Mouse (Mus musculus) liver, embryonic 11.5 days (tissue): ENCODE results near the gene Tex33. TPM values are rescaled to one million over a fixed set of nuclear protein-coding genes. Genes with fewer than 3 reads are reported as not detected.

Source experiments
- ATAC-seq: fragments of 200-750 bp; cut with Nextera tagmentation; replicated peaks from 2 replicates; pipeline ENCODE4 v1.8.0; 2017; ENCODE audit warnings: moderate number of reproducible peaks, mild to moderate bottlenecking, moderate TSS enrichment, moderate library complexity; ENCODE audit not compliant: low FRiP score
- DNase-seq: peaks from one replicate; pipeline ENCODE4 v3.0.0-alpha.2; 2017; ENCODE audit warnings: low spot score
- H3K27ac ChIP-seq: fragments of 300-500 bp; sonication (generic); 2 replicates; pipeline ENCODE4 v1.5.1; 2014; ENCODE audit warnings: mild to moderate bottlenecking, low read depth, low read length, control low read depth
- H3K27me3 ChIP-seq: fragments of 300-500 bp; sonication (generic); replicated peaks from 2 replicates; pipeline ENCODE4 v1.6.1; 2014; ENCODE audit warnings: low read length, mixed read lengths; ENCODE audit not compliant: control insufficient read depth, insufficient read depth
- H3K36me3 ChIP-seq: fragments of 300-500 bp; sonication (generic); 2 replicates; pipeline ENCODE4 v1.6.1; 2014; ENCODE audit warnings: mild to moderate bottlenecking, low read length, moderate library complexity, mixed read lengths; ENCODE audit not compliant: control insufficient read depth, insufficient read depth
- H3K4me1 ChIP-seq: fragments of 300-500 bp; sonication (generic); replicated peaks from 2 replicates; pipeline ENCODE4 v1.6.1; 2014; ENCODE audit warnings: low read length, mixed read lengths; ENCODE audit not compliant: control insufficient read depth, insufficient read depth
- H3K4me2 ChIP-seq: fragments of 300-500 bp; sonication (generic); 2 replicates; pipeline ENCODE4 v1.6.1; 2014; ENCODE audit warnings: mild to moderate bottlenecking, control low read depth, moderate library complexity
- H3K4me3 ChIP-seq: fragments of 300-500 bp; sonication (generic); 2 replicates; pipeline ENCODE4 v1.5.1; 2014; ENCODE audit warnings: low read depth, low read length, control low read depth
- H3K9ac ChIP-seq: fragments of 300-500 bp; sonication (generic); 2 replicates; pipeline ENCODE4 v1.6.1; 2014; ENCODE audit warnings: low read depth, low read length, control low read depth
- H3K9me3 ChIP-seq: fragments of 300-500 bp; sonication (generic); 2 replicates; pipeline ENCODE4 v1.6.1; 2016; ENCODE audit warnings: low read length, inconsistent platforms, mixed read lengths; ENCODE audit not compliant: control insufficient read depth
- WGBS: fragments of 180-500 bp; shearing (Covaris S2); extraction: QIAGEN DNeasy Blood & Tissue Kit; methylation state at CpG from one replicate; pipeline ENCODE4 v1.1.7; 2014; 5-methylcytosine and 5-hydroxymethylcytosine counted together
- polyA plus RNA-seq: library from polyadenylated mRNA; unstranded; fragments of >200 nt; fragmentation: Nextera tagmentation; extraction: Ambion mirVana; gene quantifications from 2 replicates; pipeline ENCODE4 v1.2.1, GENCODE M21; 2014

Tex33 gene
- polyA plus RNA-seq, 1 experiment from 2014 or later: not detected

- 77% methylated on average over 3 of the region's 3 CpGs for WGBS
- Histone ChIP-seq H3K9ac (no peak overlapping the region), H3K4me3 (no peak overlapping the region), H3K4me1 (no peaks in the 10 kb centered on the region), H3K9me3 (no peaks in the 10 kb centered on the region), H3K4me2 (no peak overlapping the region), H3K27ac (no peak overlapping the region), H3K36me3 (no peaks in the 10 kb centered on the region), H3K27me3 (no peaks in the 10 kb centered on the region)
- DNase-seq: no peak
- ATAC-seq: no peak
These were observed 4.9 kb downstream of the Tex33 start for GRCm38 (mm10) chr15:78390855-78391254.

- WGBS: 90% methylated on average over 1 of the region's 1 CpGs
- H3K9ac ChIP-seq: no peak overlapping the region
These were observed 10.1 kb downstream of the Tex33 start for GRCm38 (mm10) chr15:78385564-78385963.

GRCm38 (mm10) chr15:78384220-78385116, 11.2 kb downstream of the Tex33 start:
- ATAC-seq (no peak), DNase-seq (no peak)
- Histone ChIP-seq H3K27ac (no peak overlapping the region), H3K4me3 (no peak overlapping the region), H3K9ac (no peak overlapping the region), H3K4me1 (no peaks in the 10 kb centered on the region), H3K27me3 (no peaks in the 10 kb centered on the region), H3K4me2 (no peak overlapping the region), H3K36me3 (no peaks in the 10 kb centered on the region), H3K9me3 (no peaks in the 10 kb centered on the region)
- WGBS: 73% methylated on average over 7 of the region's 7 CpGs

More at GRCm38 (mm10) chr15:78385564-78385963, 10.1 kb downstream of the Tex33 start:
- no peak overlapping the region for H3K4me3 ChIP-seq
- H3K4me2 ChIP-seq: no peak overlapping the region
- no peaks in the 10 kb centered on the region for H3K36me3 ChIP-seq
- no peak overlapping the region for H3K27ac ChIP-seq
- H3K27me3 ChIP-seq: no peaks in the 10 kb centered on the region
- no peak for ATAC-seq
- no peaks in the 10 kb centered on the region for H3K9me3 ChIP-seq
- H3K4me1 ChIP-seq: no peaks in the 10 kb centered on the region
- no peak for DNase-seq

- H3K27ac ChIP-seq: no peak overlapping the region
- H3K9me3 ChIP-seq: no peaks in the 10 kb centered on the region
- H3K4me1 ChIP-seq: 0 out of 2 replicates have a peak, but pooled peaks cover under 1% of the 10 kb centered on the region
- DNase-seq (no peak), ATAC-seq (no peak)
- no peak overlapping the region for H3K9ac ChIP-seq
- no peak overlapping the region for H3K4me2 ChIP-seq
- WGBS: 83% methylated on average over 11 of the region's 11 CpGs
- no peak overlapping the region for H3K4me3 ChIP-seq
- no peaks in the 10 kb centered on the region for H3K36me3 ChIP-seq
- no peaks in the 10 kb centered on the region; the same call in 1 of the 2 replicates for H3K27me3 ChIP-seq
These were observed 12.1 kb downstream of the Tex33 start for GRCm38 (mm10) chr15:78383450-78384219.

GRCm38 (mm10) chr15:78382115-78382514, 13.6 kb downstream of the Tex33 start:
- no peak overlapping the region for H3K4me3 ChIP-seq
- H3K9me3 ChIP-seq: no peaks in the 10 kb centered on the region
- no peak overlapping the region for H3K27ac ChIP-seq
- H3K36me3 ChIP-seq: no peaks in the 10 kb centered on the region
- 0 out of 2 replicates have a peak, but pooled peaks cover 3% of the 10 kb centered on the region for H3K4me1 ChIP-seq
- H3K4me2 ChIP-seq: no peak overlapping the region
- no peak overlapping the region for H3K9ac ChIP-seq
- DNase-seq (no peak), ATAC-seq (no peak)
- 91% methylated on average over 4 of the region's 4 CpGs for WGBS
- H3K27me3 ChIP-seq: no peaks in the 10 kb centered on the region; the same call in 1 of the 2 replicates

GRCm38 (mm10) chr15:78380741-78381140, 15.0 kb downstream of the Tex33 start:
- H3K9me3 ChIP-seq: no peaks in the 10 kb centered on the region
- H3K27me3 ChIP-seq: no peaks in the 10 kb centered on the region; the same call in 1 of the 2 replicates
- no peak overlapping the region for H3K4me3 ChIP-seq
- no peak for ATAC-seq
- 0 out of 2 replicates have a peak, but pooled peaks cover 3% of the 10 kb centered on the region for H3K4me1 ChIP-seq
- WGBS: 69% methylated on average over 4 of the region's 4 CpGs
- H3K4me2 ChIP-seq: no peak overlapping the region
- H3K27ac ChIP-seq: no peak overlapping the region
- no peak overlapping the region for H3K9ac ChIP-seq
- no peaks in the 10 kb centered on the region for H3K36me3 ChIP-seq
- DNase-seq: no peak

- no peak for ATAC-seq
- Histone ChIP-seq H3K27me3 (no peaks in the 10 kb centered on the region; the same call in 1 of the 2 replicates), H3K9me3 (no peaks in the 10 kb centered on the region), H3K4me3 (no peak overlapping the region), H3K36me3 (no peaks in the 10 kb centered on the region), H3K27ac (no peak overlapping the region), H3K4me2 (no peak overlapping the region), H3K4me1 (0 out of 2 replicates have a peak, but pooled peaks cover 3% of the 10 kb centered on the region), H3K9ac (no peak overlapping the region)
- no peak for DNase-seq
- 69% methylated on average over 2 of the region's 2 CpGs for WGBS
These were observed 15.5 kb downstream of the Tex33 start for GRCm38 (mm10) chr15:78380208-78380607.

- Histone ChIP-seq H3K9me3 (no peaks in the 10 kb centered on the region), H3K4me1 (peaks cover 6% of the 10 kb centered on the region; the same call in 1 of the 2 replicates), H3K4me2 (no peak overlapping the region), H3K4me3 (no peak overlapping the region), H3K36me3 (no peaks in the 10 kb centered on the region), H3K9ac (no peak overlapping the region), H3K27ac (no peak overlapping the region), H3K27me3 (no peaks in the 10 kb centered on the region; the same call in 1 of the 2 replicates)
- DNase-seq: no peak
- WGBS: 76% methylated on average over 10 of the region's 10 CpGs
- ATAC-seq: no peak
These were observed 17.2 kb downstream of the Tex33 start for GRCm38 (mm10) chr15:78378556-78378955.
